Mouse (Mus musculus) spleen, adult 10 weeks (tissue): ENCODE measurements around the gene Tmem185b. TPM values are rescaled to one million over a fixed set of nuclear protein-coding genes. Genes with fewer than 3 reads are reported as not detected.

Experiments used
- polyA plus RNA-seq: library from polyadenylated mRNA; stranded (reverse); fragments of 350-450 nt; fragmentation: Illumina TruSeq; extraction: RNeasy Lipid Tissue Mini Kit (QIAGEN cat#74804); gene quantifications from one replicate; pipeline ENCODE4 v1.2.3, GENCODE M21; 2015; ENCODE audit warnings: low replicate concordance; ENCODE audit not compliant: insufficient read depth

The Tmem185b gene
- polyA plus RNA-seq, result 18.3 TPM

GRCm38 (mm10) chr1:119525689-119526591, at the start of gene Tmem185b:
TSS of gene Tmem185b (plus strand) at chr1:119526160.

GRCm38 (mm10) chr1:119504260-119505062, 21.5 kb upstream of the Tmem185b start, which contains the start of gene Ralb:
TSS of gene Ralb (minus strand) at chr1:119504794.

Other genes starting within 250 kb of the Tmem185b start
- 3.0 TPM for gene Inhbb, start 103.9 kb upstream of the Tmem185b start, polyA plus RNA-seq
- 25.0 TPM for gene Ralb, start 21.4 kb upstream of the Tmem185b start, polyA plus RNA-seq
- 1.4 TPM for gene Epb41l5, start 122.8 kb downstream of the Tmem185b start, polyA plus RNA-seq